Mouse (Mus musculus): ENCODE measurements around the gene Zfp605.

GRCm38 (mm10) chr5:110101716-110102347 is 8.1 kb upstream of the Zfp605 start:
- no peak for TF ChIP-seq POLR2A (IDR thresholded peaks at IDR 0.05; ENCODE audit: control insufficient read depth, extremely low read depth, insufficient read depth, low read length, poor library complexity)
- no peak for TF ChIP-seq CTCF (IDR thresholded peaks at IDR 0.05; ENCODE audit: borderline replicate concordance, control insufficient read depth, extremely low read depth, insufficient read depth, low read length, poor library complexity)
